ENCODE assay signal across 9 mouse cellular contexts in genomic region chr2:25496462-25496861, GRCm38 (mm10). TPM values are rescaled to one million over a fixed set of nuclear protein-coding genes. Genes with fewer than 3 reads are reported as not detected.
DNase-seq lines count a peak whose midpoint lies in the region; ATAC-seq and TF ChIP-seq lines count a peak whose summit lies in the region.
"Had no signal": no experiment of that assay in that cellular context is flagged by ENCODE, and none has a peak within 500 bp of the region (broad histone marks: within the 10 kb centered on the region; RNA-seq: fewer than 3 reads in every experiment).

No protein-coding gene starts in this region.

- ATAC-seq in heart, postnatal 0 days (ENCODE audit: insufficient read depth, low read depth), result no peak
- no peak for ATAC-seq in stomach, postnatal 0 days (ENCODE audit: low FRiP score, low TSS enrichment)
- no peak for ATAC-seq in erythroblast, adult 5-6 weeks (replicated peaks; ENCODE audit: low FRiP score, poor library complexity, severe bottlenecking)

- DNase-seq in heart, postnatal 0 days (ENCODE audit: low spot score), result no peak
- no peak for DNase-seq in heart, adult 9 months (ENCODE audit: low spot score in 2 of 2)
- DNase-seq in testis, postnatal 10 days (ENCODE audit: low spot score), result no peak
- peak; percentile 65 for DNase-seq in embryo, embryonic 10 days (ENCODE audit: low spot score)
- DNase-seq in stomach, postnatal 0 days (ENCODE audit: low spot score), result no peak
- DNase-seq in adrenal gland, adult 8-10 months, result no peak

- H3K9me3 ChIP-seq in heart, postnatal 0 days (replicated peaks; ENCODE audit: control insufficient read depth, low read length), result no peaks in the 10 kb centered on the region
- H3K9me3 ChIP-seq in stomach, postnatal 0 days (ENCODE audit: control insufficient read depth, low read length), result no peaks in the 10 kb centered on the region
- H3K9me3 ChIP-seq: limb, embryonic 15.5 days had no signal

- no peak overlapping the region for H3K9ac ChIP-seq in heart, postnatal 0 days (replicated peaks; ENCODE audit: low read depth, low read length)
- no peak overlapping the region for H3K9ac ChIP-seq in stomach, postnatal 0 days (ENCODE audit: low read length)
- H3K9ac ChIP-seq: limb, embryonic 15.5 days had no signal

- H3K4me3 ChIP-seq in heart, postnatal 0 days (ENCODE audit: low read depth, low read length), result no peak overlapping the region
- H3K4me3 ChIP-seq in testis, adult 2 months (ENCODE audit: control insufficient read depth, low read depth, low read length), result no peak overlapping the region
- no peak overlapping the region for H3K4me3 ChIP-seq in stomach, postnatal 0 days (ENCODE audit: low read depth, low read length)
- H3K4me3 ChIP-seq: limb, embryonic 15.5 days had no signal

- H3K27me3 ChIP-seq in heart, postnatal 0 days (ENCODE audit: control insufficient read depth, insufficient read depth, low read length), result 0 out of 2 replicates have a peak, but pooled peaks cover 2% of the 10 kb centered on the region
- no peaks in the 10 kb centered on the region for H3K27me3 ChIP-seq in testis, adult 2 months (ENCODE audit: control insufficient read depth, insufficient read depth, low read length)
- no peaks in the 10 kb centered on the region for H3K27me3 ChIP-seq in stomach, postnatal 0 days (ENCODE audit: control insufficient read depth, insufficient read depth, low read length)
- H3K27me3 ChIP-seq: limb, embryonic 15.5 days had no signal

- no peak for TF ChIP-seq EP300 in heart, postnatal 0 days (IDR thresholded peaks at IDR 0.05; ENCODE audit: low read depth)
- no peak for TF ChIP-seq EP300 in stomach, postnatal 0 days (optimal IDR thresholded peaks at IDR 0.05)

- TF ChIP-seq POLR2A in testis, adult 2 months (IDR thresholded peaks at IDR 0.05; ENCODE audit: control insufficient read depth, low read depth, low read length), result no peak

- H3K4me1 ChIP-seq in heart, postnatal 0 days (ENCODE audit: control insufficient read depth, insufficient read depth), result peaks cover 9% of the 10 kb centered on the region
- H3K4me1 ChIP-seq in testis, adult 2 months (ENCODE audit: control insufficient read depth, insufficient read depth, low read length), result peaks cover 10% of the 10 kb centered on the region
- H3K4me1 ChIP-seq in stomach, postnatal 0 days (replicated peaks; ENCODE audit: control insufficient read depth, insufficient read depth), result 0 out of 2 replicates have a peak, but pooled peaks cover 4% of the 10 kb centered on the region

- H3K27ac ChIP-seq in heart, postnatal 0 days (ENCODE audit: low read depth), result no peak overlapping the region
- no peak overlapping the region for H3K27ac ChIP-seq in testis, adult 2 months (ENCODE audit: control insufficient read depth, insufficient read depth, low read depth, low read length)
- H3K27ac ChIP-seq in stomach, postnatal 0 days (replicated peaks), result no peak overlapping the region
- H3K27ac ChIP-seq: limb, embryonic 15.5 days had no signal

- H3K36me3 ChIP-seq in heart, postnatal 0 days (replicated peaks; ENCODE audit: control insufficient read depth, insufficient read depth, low read length), result no peaks in the 10 kb centered on the region
- H3K36me3 ChIP-seq in testis, adult 2 months (ENCODE audit: control insufficient read depth, insufficient read depth, low read length), result no peaks in the 10 kb centered on the region
- H3K36me3 ChIP-seq in stomach, postnatal 0 days (ENCODE audit: control insufficient read depth, insufficient read depth, low read length), result no peaks in the 10 kb centered on the region
- H3K36me3 ChIP-seq: limb, embryonic 15.5 days had no signal

- no peak overlapping the region for H3K4me2 ChIP-seq in heart, postnatal 0 days (ENCODE audit: low read depth, low read length)
- no peak overlapping the region for H3K4me2 ChIP-seq in stomach, postnatal 0 days (replicated peaks; ENCODE audit: low read depth)
- H3K4me2 ChIP-seq: limb, embryonic 15.5 days had no signal

- peak; percentile 59 for TF ChIP-seq CTCF in heart, postnatal 0 days (IDR thresholded peaks at IDR 0.05; ENCODE audit: low read depth)
- TF ChIP-seq CTCF in testis, adult 2 months (IDR thresholded peaks at IDR 0.05; ENCODE audit: control insufficient read depth, insufficient read depth, insufficient replicate concordance, low read depth, low read length), result peak; percentile 8; the same call in 1 of the 2 replicates
- TF ChIP-seq CTCF in stomach, postnatal 0 days (IDR thresholded peaks at IDR 0.05; ENCODE audit: low read depth), result peak; percentile 76

- WGBS in heart, postnatal 0 days, result 42% methylated on average over 4 of the region's 4 CpGs
- 41% methylated on average over 4 of the region's 4 CpGs for WGBS in stomach, postnatal 0 days

RNA-seq across cellular contexts. Expression of gene Lcn12, which starts 2.8 kb away (rescaled TPM):
- not detected in 2 replicates for total RNA-seq in heart, postnatal 0 days (2014; rRNA removed; ENCODE audit: low replicate concordance)
- not detected in 2 replicates for polyA plus RNA-seq in heart, postnatal 0 days (2015; fragmentation: Nextera tagmentation; extraction: Ambion mirVana)
- polyA plus RNA-seq in testis, adult 2 months (2012; rRNA removed), result 5.7 TPM in 1 of 2 replicates, not detected in the other
- not detected in 2 replicates for polyA plus RNA-seq in stomach, postnatal 0 days (2015; fragmentation: Nextera tagmentation; extraction: Ambion mirVana)
- total RNA-seq in erythroblast, adult 5-6 weeks (2015; ENCODE audit: low replicate concordance), result not detected in 2 replicates
- not detected in 2 replicates for total RNA-seq in erythroblast, adult 5-6 weeks (2017; ENCODE audit: low replicate concordance)
- total RNA-seq in adrenal gland, adult 8-10 months (2022), result not detected
- polyA plus RNA-seq: limb, embryonic 15.5 days had no signal

RNA-seq across cellular contexts. Expression of gene Fbxw5, which starts 4.1 kb away (rescaled TPM):
- total RNA-seq in heart, postnatal 0 days (2014; rRNA removed; ENCODE audit: low replicate concordance), result 115 and 141 TPM in 2 replicates
- polyA plus RNA-seq in heart, postnatal 0 days (2015; fragmentation: Nextera tagmentation; extraction: Ambion mirVana), result 70.6 and 76.5 TPM in 2 replicates
- 137 and 166 TPM in 2 replicates for polyA plus RNA-seq in testis, adult 2 months (2012; rRNA removed)
- 39.3 and 47.5 TPM in 2 replicates for polyA plus RNA-seq in stomach, postnatal 0 days (2015; fragmentation: Nextera tagmentation; extraction: Ambion mirVana)
- 6.7 and 7.5 TPM in 2 replicates for total RNA-seq in erythroblast, adult 5-6 weeks (2015; ENCODE audit: low replicate concordance)
- 3.2 and 5.1 TPM in 2 replicates for total RNA-seq in erythroblast, adult 5-6 weeks (2017; ENCODE audit: low replicate concordance)
- 100 to 1,000 TPM in 3 of 4 experiments, 10 to 100 TPM in 1; 82.5 to 114 (median 107) TPM for total RNA-seq in adrenal gland, adult 8-10 months (2022)

RNA-seq across cellular contexts. Expression of gene C8g, which starts 5.1 kb away (rescaled TPM):
- 1.6 and 9.0 TPM in 2 replicates for total RNA-seq in heart, postnatal 0 days (2014; rRNA removed; ENCODE audit: low replicate concordance)
- 2.4 and 4.0 TPM in 2 replicates for polyA plus RNA-seq in heart, postnatal 0 days (2015; fragmentation: Nextera tagmentation; extraction: Ambion mirVana)
- 58.4 and 70.5 TPM in 2 replicates for polyA plus RNA-seq in testis, adult 2 months (2012; rRNA removed)
- polyA plus RNA-seq in stomach, postnatal 0 days (2015; fragmentation: Nextera tagmentation; extraction: Ambion mirVana), result 2.8 and 3.8 TPM in 2 replicates
- not detected in 2 replicates for total RNA-seq in erythroblast, adult 5-6 weeks (2015; ENCODE audit: low replicate concordance)
- not detected in 2 replicates for total RNA-seq in erythroblast, adult 5-6 weeks (2017; ENCODE audit: low replicate concordance)
- 1 to 10 TPM in 3 of 4 experiments, under 1 TPM in 1; 0.70 to 2.3 (median 1.6) TPM for total RNA-seq in adrenal gland, adult 8-10 months (2022)

RNA-seq across cellular contexts. Expression of gene Ptgds, which starts 26.6 kb away (rescaled TPM):
- total RNA-seq in heart, postnatal 0 days (2014; rRNA removed; ENCODE audit: low replicate concordance), result 708 and 711 TPM in 2 replicates
- polyA plus RNA-seq in heart, postnatal 0 days (2015; fragmentation: Nextera tagmentation; extraction: Ambion mirVana), result 356 and 359 TPM in 2 replicates
- polyA plus RNA-seq in testis, adult 2 months (2012; rRNA removed), result 311 and 369 TPM in 2 replicates
- 4.7 and 5.2 TPM in 2 replicates for polyA plus RNA-seq in stomach, postnatal 0 days (2015; fragmentation: Nextera tagmentation; extraction: Ambion mirVana)
- total RNA-seq in erythroblast, adult 5-6 weeks (2015; ENCODE audit: low replicate concordance), result 1.3 TPM in 1 of 2 replicates, not detected in the other
- not detected in 2 replicates for total RNA-seq in erythroblast, adult 5-6 weeks (2017; ENCODE audit: low replicate concordance)
- total RNA-seq in adrenal gland, adult 8-10 months (2022), result 10 to 100 TPM in 1 of 4 experiments, 1 to 10 TPM in 3; 3.2 to 10.5 (median 4.4) TPM

RNA-seq across cellular contexts. Expression of gene Paxx, which starts 35.6 kb away (rescaled TPM):
- 71.9 and 90.7 TPM in 2 replicates for total RNA-seq in heart, postnatal 0 days (2014; rRNA removed; ENCODE audit: low replicate concordance)
- polyA plus RNA-seq in heart, postnatal 0 days (2015; fragmentation: Nextera tagmentation; extraction: Ambion mirVana), result 42.7 and 45.5 TPM in 2 replicates
- 34.3 and 35.8 TPM in 2 replicates for polyA plus RNA-seq in testis, adult 2 months (2012; rRNA removed)
- 51.7 and 59.7 TPM in 2 replicates for polyA plus RNA-seq in stomach, postnatal 0 days (2015; fragmentation: Nextera tagmentation; extraction: Ambion mirVana)
- total RNA-seq in erythroblast, adult 5-6 weeks (2015; ENCODE audit: low replicate concordance), result 18.2 and 33.8 TPM in 2 replicates
- 8.4 and 10.6 TPM in 2 replicates for total RNA-seq in erythroblast, adult 5-6 weeks (2017; ENCODE audit: low replicate concordance)
- total RNA-seq in adrenal gland, adult 8-10 months (2022), result 10 to 100 TPM; 32.4 to 68.2 (median 43.4) TPM

Comparison
In these comparisons a context has a peak if more than half of its experiments do, and no peak if none do; other contexts are left out.
1. CTCF ChIP-seq: peak in every context shown above with its lines; median percentile 76 in stomach, postnatal 0 days; 59 in heart, postnatal 0 days; 8 in testis, adult 2 months.
2. RNA of gene Fbxw5, which starts 4.1 kb away (total RNA-seq): 115 to 141 TPM in heart, postnatal 0 days and 82.5 to 114 TPM in adrenal gland, adult 8-10 months; 3.2 to 7.5 TPM in erythroblast, adult 5-6 weeks; every median in the first group is over 4 times any median in the second.